Mouse (Mus musculus): ENCODE data around the gene Ccdc170. TPM values are rescaled to one million over a fixed set of nuclear protein-coding genes. Genes with fewer than 3 reads are reported as not detected.

The Ccdc170 gene
- polyA plus RNA-seq (2014; fragmentation: Illumina TruSeq; extraction: RNeasy Lipid Tissue Mini Kit (QIAGEN cat#74804); ENCODE audit: low read depth, low replicate concordance): not detected

DNA sequence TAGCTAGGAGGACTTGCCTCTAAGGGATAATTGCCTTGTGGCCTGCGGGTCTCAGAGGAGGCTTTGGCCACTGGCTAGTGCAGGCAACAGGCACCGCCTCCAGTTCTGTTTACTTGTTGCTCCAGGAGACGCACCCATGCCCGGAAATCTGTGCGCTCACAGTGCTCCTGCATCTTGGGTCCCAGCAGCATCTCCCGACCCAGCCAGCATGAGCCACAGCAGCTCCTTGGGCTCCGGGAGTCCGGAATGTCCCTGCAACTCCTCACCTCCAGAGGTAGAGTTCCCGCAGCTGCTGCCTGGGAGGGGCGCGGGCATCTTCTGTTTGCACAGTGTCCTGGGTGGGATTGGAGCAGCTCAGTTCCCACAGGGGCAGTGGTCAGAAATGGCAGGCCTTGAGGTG lies at the start of gene Ccdc170:
Gene Ccdc170, plus strand, starts transcription at position 148 of the 400 bp plus-strand sequence.

DNA sequence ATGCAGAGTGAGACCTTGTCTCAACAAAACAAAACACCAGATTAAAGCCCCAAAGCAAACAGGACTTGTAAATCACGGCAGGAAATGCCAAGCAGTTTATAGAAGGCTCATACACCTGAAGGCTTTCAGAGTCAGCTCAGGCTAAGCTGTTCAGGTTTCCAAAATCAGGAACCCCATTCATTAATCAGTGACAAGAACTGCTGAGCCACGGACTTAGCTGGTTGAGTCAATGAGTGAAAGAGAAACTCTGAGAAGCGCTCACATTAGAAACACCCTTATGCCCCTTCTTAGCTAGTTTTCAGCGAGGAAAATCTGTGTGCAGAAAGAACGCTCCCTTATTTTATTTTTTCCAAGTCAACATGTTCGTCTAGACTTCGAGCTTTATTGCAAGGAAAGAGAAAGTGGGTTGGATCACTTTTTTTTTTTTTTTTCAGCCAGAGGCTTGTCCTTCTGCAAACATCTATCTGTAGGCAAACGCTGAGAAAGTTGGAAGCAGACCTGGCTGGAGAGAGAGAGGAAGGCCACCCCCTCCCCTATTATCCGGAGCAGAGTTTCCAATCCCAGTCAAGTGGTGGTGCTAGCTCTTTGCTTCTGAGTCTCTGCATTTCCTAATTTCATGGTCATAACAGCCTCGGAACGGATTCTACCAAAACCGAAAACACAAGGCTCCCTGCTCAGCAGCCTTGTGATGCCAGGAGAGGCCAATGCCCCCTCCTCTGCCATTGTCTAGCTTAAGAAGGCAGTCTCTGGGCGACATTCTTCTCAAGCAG lies 129.3 kb downstream of the Ccdc170 start, which contains the start of gene Esr1:
Gene Esr1, plus strand, starts transcription at position 208 of the 770 bp plus-strand sequence.

Other genes with a start within 250 kb of the Ccdc170 start
- gene Akap12, start 216.1 kb upstream of the Ccdc170 start, polyA plus RNA-seq (2014; fragmentation: Illumina TruSeq; extraction: RNeasy Lipid Tissue Mini Kit (QIAGEN cat#74804); ENCODE audit: low read depth, low replicate concordance): 0.87 TPM
- gene Zbtb2, start 94.4 kb upstream of the Ccdc170 start, polyA plus RNA-seq (2014; fragmentation: Illumina TruSeq; extraction: RNeasy Lipid Tissue Mini Kit (QIAGEN cat#74804); ENCODE audit: low read depth, low replicate concordance): 5.0 TPM
- gene Rmnd1, start 50.1 kb upstream of the Ccdc170 start, polyA plus RNA-seq (2014; fragmentation: Illumina TruSeq; extraction: RNeasy Lipid Tissue Mini Kit (QIAGEN cat#74804); ENCODE audit: low read depth, low replicate concordance): 79.6 TPM
- 26.6 TPM for gene Armt1, start 50.0 kb upstream of the Ccdc170 start, polyA plus RNA-seq (2014; fragmentation: Illumina TruSeq; extraction: RNeasy Lipid Tissue Mini Kit (QIAGEN cat#74804); ENCODE audit: low read depth, low replicate concordance)
- 31.0 TPM for gene Esr1, start 129.1 kb downstream of the Ccdc170 start, polyA plus RNA-seq (2014; fragmentation: Illumina TruSeq; extraction: RNeasy Lipid Tissue Mini Kit (QIAGEN cat#74804); ENCODE audit: low read depth, low replicate concordance)